Mouse (Mus musculus) MEL (cell line): ENCODE measurements around the gene Habp2. TPM values are rescaled to one million over a fixed set of nuclear protein-coding genes. Genes with fewer than 3 reads are reported as not detected.

Experiments used
- DNase-seq: peaks from one replicate; pipeline ENCODE4 v3.0.0; 2011; ENCODE audit warnings: low read depth, low spot score
- H3K27ac ChIP-seq: 2 replicates; pipeline ENCODE4 v1.5.1; 2012; ENCODE audit warnings: low read depth, mild to moderate bottlenecking, control low read depth, low read length, moderate library complexity; ENCODE audit not compliant: control insufficient read depth
- H3K27me3 ChIP-seq, 2 experiments: fragments of 150-350 bp in 1 of 2; sonication (generic) in 1 of 2; 2 replicates each; pipeline ENCODE4 v1.6.1; 2012; ENCODE audit warnings: low read length in 2 of 2, mild to moderate bottlenecking in 2 of 2, improper control_type of control experiment in 1 of 2, moderate library complexity in 1 of 2; ENCODE audit not compliant: insufficient read depth in 2 of 2, control insufficient read depth in 1 of 2
- H3K36me3 ChIP-seq, 2 experiments: 2 replicates each; pipeline ENCODE4 v1.6.1; 2012 to 2014; ENCODE audit warnings: low read length in 2 of 2, improper control_type of control experiment in 1 of 2, inconsistent platforms in 1 of 2, mild to moderate bottlenecking in 1 of 2; ENCODE audit not compliant: insufficient read depth in 2 of 2, control insufficient read depth in 1 of 2
- H3K4me1 ChIP-seq, 2 experiments: fragments of 150-350 bp in 1 of 2; sonication (generic) in 1 of 2; 2 replicates each; pipeline ENCODE4 v1.6.1; 2012; ENCODE audit warnings: low read length in 2 of 2, improper control_type of control experiment in 1 of 2, mild to moderate bottlenecking in 1 of 2; ENCODE audit not compliant: insufficient read depth in 2 of 2, control insufficient read depth in 1 of 2
- H3K4me3 ChIP-seq, 2 experiments: fragments of 150-350 bp in 1 of 2; sonication (generic) in 1 of 2; 2 replicates each; pipeline ENCODE4 v1.5.1; 2012; ENCODE audit warnings: low read depth in 2 of 2, low read length in 2 of 2, mild to moderate bottlenecking in 2 of 2, moderate library complexity in 2 of 2, control low read depth in 1 of 2, improper control_type of control experiment in 1 of 2; ENCODE audit not compliant: control insufficient read depth in 1 of 2, insufficient read depth in 1 of 2
- H3K79me2 ChIP-seq: 2 replicates; pipeline ENCODE4 v1.6.1; 2012; ENCODE audit warnings: mild to moderate bottlenecking, low read length, moderate library complexity; ENCODE audit not compliant: control insufficient read depth, poor library complexity, insufficient read depth
- H3K9ac ChIP-seq: 2 replicates; pipeline ENCODE4 v1.6.1; 2012; ENCODE audit warnings: low read depth, mild to moderate bottlenecking, control low read depth, low read length, moderate library complexity; ENCODE audit not compliant: control insufficient read depth, poor library complexity, severe bottlenecking
- H3K9me3 ChIP-seq: fragments of 150-350 bp; sonication (generic); replicated peaks from 2 replicates; pipeline ENCODE4 v1.6.1; 2012; ENCODE audit warnings: mild to moderate bottlenecking, low read length, improper control_type of control experiment, moderate library complexity; ENCODE audit not compliant: insufficient read depth
- BHLHE40 ChIP-seq: IDR thresholded peaks from 2 replicates; pipeline ENCODE4 v1.6.1; 2012; ENCODE audit warnings: low read depth, mild to moderate bottlenecking, inconsistent platforms, low read length, improper control_type of control experiment, borderline replicate concordance
- CHD1 ChIP-seq: IDR thresholded peaks from 2 replicates; pipeline ENCODE4 v1.6.1; 2012; ENCODE audit warnings: low read depth, mild to moderate bottlenecking, inconsistent platforms, low read length, improper control_type of control experiment
- CHD2 ChIP-seq: IDR thresholded peaks from 2 replicates; pipeline ENCODE4 v1.6.1; 2011; ENCODE audit warnings: low read length, improper control_type of control experiment
- CTCF ChIP-seq, 3 experiments: IDR thresholded peaks in 2 of 3; conservative IDR thresholded peaks in 1 of 3; 2 replicates each; pipeline ENCODE4 v1.5.1; 2011 to 2012; ENCODE audit warnings: low read length in 3 of 3, low read depth in 2 of 3, mild to moderate bottlenecking in 2 of 3, improper control_type of control experiment in 1 of 3, inconsistent platforms in 1 of 3, mixed read lengths in 1 of 3, moderate library complexity in 1 of 3; ENCODE audit not compliant: control insufficient read depth in 1 of 3, insufficient read depth in 1 of 3, poor library complexity in 1 of 3, severe bottlenecking in 1 of 3
- EP300 ChIP-seq, 2 experiments: IDR thresholded peaks; 2 replicates each; pipeline ENCODE4 v1.6.1; 2011; ENCODE audit warnings: improper control_type of control experiment in 2 of 2, low read length in 2 of 2, low read depth in 1 of 2, mild to moderate bottlenecking in 1 of 2
- GATA1 ChIP-seq: IDR thresholded peaks from 2 replicates; pipeline ENCODE4 v1.6.1; 2011; ENCODE audit warnings: low read depth, low read length, improper control_type of control experiment
- KAT2A ChIP-seq: conservative IDR thresholded peaks from 2 replicates; pipeline ENCODE4 v1.6.1; 2012; ENCODE audit warnings: low read depth, low read length, improper control_type of control experiment, inconsistent platforms
- MAX ChIP-seq: IDR thresholded peaks from 2 replicates; pipeline ENCODE4 v1.6.1; 2011; ENCODE audit warnings: low read length, improper control_type of control experiment
- MAZ ChIP-seq: IDR thresholded peaks from 2 replicates; pipeline ENCODE4 v1.6.1; 2012; ENCODE audit warnings: low read depth, mild to moderate bottlenecking, inconsistent platforms, low read length, improper control_type of control experiment
- MXI1 ChIP-seq: IDR thresholded peaks from 2 replicates; pipeline ENCODE4 v1.6.1; 2011; ENCODE audit warnings: mild to moderate bottlenecking, low read depth, low read length, improper control_type of control experiment
- NELFE ChIP-seq: IDR thresholded peaks from 2 replicates; pipeline ENCODE4 v1.6.1; 2011; ENCODE audit warnings: low read depth, low read length, improper control_type of control experiment
- RAD21 ChIP-seq: IDR thresholded peaks from 2 replicates; pipeline ENCODE4 v1.6.1; 2011; ENCODE audit warnings: mild to moderate bottlenecking, low read depth, low read length, improper control_type of control experiment
- RCOR1 ChIP-seq: IDR thresholded peaks from 2 replicates; pipeline ENCODE4 v1.6.1; 2012; ENCODE audit warnings: low read depth, mild to moderate bottlenecking, inconsistent platforms, low read length, improper control_type of control experiment
- SMC3 ChIP-seq: IDR thresholded peaks from 2 replicates; pipeline ENCODE4 v1.6.1; 2011; ENCODE audit warnings: low read depth, low read length, improper control_type of control experiment
- TBP ChIP-seq: IDR thresholded peaks from 2 replicates; pipeline ENCODE4 v1.8.0; 2011; ENCODE audit warnings: low read depth, low read length, improper control_type of control experiment
- TCF12 ChIP-seq: IDR thresholded peaks from 2 replicates; pipeline ENCODE4 v1.6.1; 2014; ENCODE audit warnings: low read depth, mild to moderate bottlenecking, inconsistent platforms, low read length, improper control_type of control experiment, moderate library complexity
- USF1 ChIP-seq: IDR thresholded peaks from 2 replicates; pipeline ENCODE4 v1.6.1; 2014; ENCODE audit warnings: low read depth, mild to moderate bottlenecking, inconsistent platforms, low read length, improper control_type of control experiment, moderate library complexity
- ZC3H11A ChIP-seq: IDR thresholded peaks from 2 replicates; pipeline ENCODE4 v1.6.1; 2012; ENCODE audit warnings: low read depth, mild to moderate bottlenecking, inconsistent platforms, low read length, improper control_type of control experiment
- ZNF384 ChIP-seq: IDR thresholded peaks from 2 replicates; pipeline ENCODE4 v1.6.1; 2012; ENCODE audit warnings: low read depth, mild to moderate bottlenecking, inconsistent platforms, low read length, improper control_type of control experiment
- polyA plus RNA-seq, 2 experiments: library from polyadenylated mRNA; stranded (reverse) in 1 of 2; unstranded in 1 of 2; fragments of >175 nt in 1 of 2; fragments of >200 nt in 1 of 2; gene quantifications; 2 replicates each; pipeline versions ENCODE4 v1.2.1 to v1.2.4; 2012; ENCODE audit warnings: low replicate concordance in 2 of 2, low read depth in 1 of 2; ENCODE audit not compliant: insufficient read length in 2 of 2, insufficient read depth in 1 of 2, missing spikeins in 1 of 2
- total RNA-seq: library from RNA; depleted of rRNA; stranded (reverse); fragments of 300-350 nt; gene quantifications from 2 replicates; pipeline ENCODE4 v1.2.3, GENCODE M21; 2012

The Habp2 gene
- total and polyA plus RNA-seq, 3 experiments: not detected

DNA sequence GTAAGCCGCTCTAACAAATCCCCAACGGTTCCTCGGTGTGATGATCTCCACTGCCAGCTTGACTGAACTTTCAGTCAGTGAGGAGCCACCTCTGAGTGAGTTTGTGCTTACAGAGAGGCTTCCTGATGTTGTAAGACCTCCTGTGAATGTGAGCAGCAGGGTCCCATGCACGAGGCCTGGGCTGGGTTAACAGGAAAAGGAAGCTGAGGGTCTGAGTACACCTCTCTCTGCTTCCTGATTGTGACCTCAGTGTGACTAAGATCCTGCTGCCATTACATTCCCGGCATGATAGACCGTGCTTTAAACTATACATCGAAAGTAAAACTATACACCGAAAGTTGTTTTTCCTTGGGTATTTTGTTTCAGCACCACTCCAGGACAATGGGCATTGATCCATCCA is 14.9 kb upstream of the Habp2 start:
- Histone ChIP-seq H3K36me3 (no peaks in the 10 kb centered on the region), H3K4me3 (no peak overlapping the region), H3K4me1 (no peaks in the 10 kb centered on the region), H3K9me3 (no peaks in the 10 kb centered on the region), H3K9ac (no peak overlapping the region), H3K79me2 (no peaks in the 10 kb centered on the region), H3K27me3 (peaks cover 0 to 2% of the 10 kb centered on the region in 2 experiments; a peak in 1 of 4 replicates), H3K27ac (no peak overlapping the region)
- no peak for TF ChIP-seq MAX
- no peak for DNase-seq

DNA sequence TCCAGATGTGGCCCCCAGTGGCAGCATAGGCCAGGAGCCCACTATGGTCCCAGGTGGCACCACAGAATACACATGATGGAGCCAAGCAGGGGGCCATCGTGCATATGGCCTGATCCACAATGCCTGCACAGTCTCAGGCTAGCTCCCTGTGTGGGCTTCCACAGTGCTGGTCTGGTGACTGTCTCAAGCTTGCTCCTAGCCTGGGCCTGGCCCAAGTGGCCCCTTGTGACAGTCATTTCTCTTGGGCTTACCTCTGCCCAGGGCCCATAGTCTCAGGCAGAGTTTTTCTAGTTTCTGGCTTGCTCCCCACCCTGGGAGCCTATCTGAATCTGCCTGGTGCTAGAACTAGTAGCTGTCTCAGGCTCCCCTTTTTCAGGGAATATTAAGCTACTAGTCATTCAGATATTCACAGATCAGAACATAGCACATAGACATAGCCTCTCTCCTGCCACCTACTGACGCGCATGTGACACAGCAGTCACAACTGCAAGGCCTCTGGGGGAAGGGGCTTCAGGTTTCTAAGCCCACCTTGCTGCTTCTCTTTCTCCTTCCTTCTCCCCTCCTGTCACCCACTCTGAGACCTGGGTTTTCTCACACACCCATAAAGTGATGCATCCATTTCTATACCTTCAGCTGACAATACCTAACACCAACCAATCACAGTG is 9.7 kb upstream of the Habp2 start:
- H3K9me3 ChIP-seq: no peaks in the 10 kb centered on the region
- H3K27me3 ChIP-seq: peaks cover 1 to 5% of the 10 kb centered on the region in 2 experiments; a peak in 3 of 4 replicates
- H3K36me3 ChIP-seq: no peaks in the 10 kb centered on the region
- no peak overlapping the region for H3K27ac ChIP-seq
- no peaks in the 10 kb centered on the region for H3K4me1 ChIP-seq
- H3K9ac ChIP-seq: no peak overlapping the region
- TF ChIP-seq USF1 (peak; percentile 38; the same call in 1 of the 2 replicates), MAX (no peak), SMC3 (peak; percentile 31; the same call in 1 of the 2 replicates), CTCF (IDR thresholded peaks at IDR 0.05 in 2 of 3, conservative IDR thresholded peaks at IDR 0.05 in 1 of 3; ENCODE audit: control insufficient read depth in 1 of 3, insufficient read depth in 1 of 3, low read depth in 2 of 3, low read length in 3 of 3, poor library complexity in 1 of 3, severe bottlenecking in 1 of 3) (peak; percentile 53 to 68 (median 60)), ZNF384 (no peak), RAD21 (peak; percentile 20)
- DNase-seq: peak; percentile 12
- no peak overlapping the region for H3K4me3 ChIP-seq
- no peaks in the 10 kb centered on the region for H3K79me2 ChIP-seq

DNA sequence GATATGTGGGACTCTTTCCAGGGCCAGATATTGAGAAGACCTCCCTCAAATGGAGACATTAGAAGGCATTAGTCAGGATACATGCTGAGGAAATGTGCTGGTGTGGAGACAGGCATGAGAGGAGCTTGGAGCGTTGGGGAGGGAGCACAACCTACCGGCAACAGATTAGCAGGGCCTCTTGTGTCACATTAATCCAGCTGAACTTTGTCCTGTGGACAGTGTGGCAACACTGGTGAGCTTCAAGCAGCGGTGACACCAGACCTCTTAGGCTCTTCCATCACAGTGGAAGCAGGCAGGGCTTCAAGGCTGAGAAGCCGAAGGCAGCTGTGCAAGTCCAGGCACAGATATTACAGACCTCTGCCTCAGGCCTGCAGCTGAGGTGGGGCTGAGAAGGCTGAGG is 9.0 kb upstream of the Habp2 start:
- no peak for DNase-seq
- no peak overlapping the region for H3K27ac ChIP-seq
- no peak for TF ChIP-seq RCOR1
- no peak for TF ChIP-seq MAZ
- no peak for TF ChIP-seq TBP
- TF ChIP-seq EP300 (IDR thresholded peaks at IDR 0.05; ENCODE audit: low read depth in 1 of 2, low read length in 2 of 2): no peak
- TF ChIP-seq CHD2: no peak
- no peak for TF ChIP-seq MAX
- TF ChIP-seq TCF12: no peak
- no peak for TF ChIP-seq MXI1
- TF ChIP-seq ZC3H11A: no peak
- no peak for TF ChIP-seq USF1
- no peak for TF ChIP-seq KAT2A
- TF ChIP-seq CHD1: no peak
- TF ChIP-seq GATA1: no peak
- no peak for TF ChIP-seq NELFE
- no peak for TF ChIP-seq BHLHE40
- TF ChIP-seq, all 39 proteins: peak for 0
- Histone ChIP-seq H3K27me3 (peaks cover 1 to 5% of the 10 kb centered on the region in 2 experiments; a peak in 3 of 4 replicates), H3K9me3 (no peaks in the 10 kb centered on the region), H3K4me3 (no peak overlapping the region), H3K79me2 (no peaks in the 10 kb centered on the region), H3K9ac (no peak overlapping the region), H3K4me1 (no peaks in the 10 kb centered on the region), H3K36me3 (no peaks in the 10 kb centered on the region)
